Mouse (Mus musculus) heart, embryonic 11.5 days (tissue): ENCODE measurements around the gene Cabin1. TPM values are rescaled to one million over a fixed set of nuclear protein-coding genes. Genes with fewer than 3 reads are reported as not detected.

Experiments used
- ATAC-seq: fragments of 200-750 bp; cut with Nextera tagmentation; replicated peaks from 2 replicates; pipeline ENCODE4 v1.8.0; 2017; ENCODE audit warnings: moderate library complexity; ENCODE audit not compliant: insufficient number of reproducible peaks, low FRiP score, low TSS enrichment
- H3K27ac ChIP-seq: fragments of 300-500 bp; sonication (generic); 2 replicates; pipeline ENCODE4 v1.5.1; 2014; ENCODE audit warnings: mild to moderate bottlenecking, low read depth, low read length
- H3K27me3 ChIP-seq: fragments of 300-500 bp; sonication (generic); 2 replicates; pipeline ENCODE4 v1.6.1; 2014; ENCODE audit warnings: mild to moderate bottlenecking, low read length, mixed read lengths; ENCODE audit not compliant: control insufficient read depth, insufficient read depth
- H3K36me3 ChIP-seq: fragments of 300-500 bp; sonication (generic); 2 replicates; pipeline ENCODE4 v1.6.1; 2014; ENCODE audit warnings: mild to moderate bottlenecking, low read length, moderate library complexity, mixed read lengths; ENCODE audit not compliant: control insufficient read depth, insufficient read depth
- H3K4me1 ChIP-seq: fragments of 300-500 bp; sonication (generic); 2 replicates; pipeline ENCODE4 v1.6.1; 2014; ENCODE audit warnings: low read length; ENCODE audit not compliant: control insufficient read depth, insufficient read depth
- H3K4me2 ChIP-seq: fragments of 300-500 bp; sonication (generic); 2 replicates; pipeline ENCODE4 v1.6.1; 2014; ENCODE audit warnings: mild to moderate bottlenecking, moderate library complexity
- H3K4me3 ChIP-seq: fragments of 300-500 bp; sonication (generic); 2 replicates; pipeline ENCODE4 v1.5.1; 2014; ENCODE audit warnings: low read depth, low read length
- H3K9ac ChIP-seq: fragments of 300-500 bp; sonication (generic); 2 replicates; pipeline ENCODE4 v1.6.1; 2014; ENCODE audit warnings: mild to moderate bottlenecking, low read depth, low read length, moderate library complexity
- H3K9me3 ChIP-seq: fragments of 300-500 bp; sonication (generic); replicated peaks from 2 replicates; pipeline ENCODE4 v1.6.1; 2016; ENCODE audit warnings: low read length; ENCODE audit not compliant: control insufficient read depth
- WGBS: fragments of 180-500 bp; shearing (Covaris S2); extraction: QIAGEN DNeasy Blood & Tissue Kit; methylation state at CpG from one replicate; pipeline ENCODE4 v1.1.7; 2014; ENCODE audit not compliant: insufficient replicate concordance; 5-methylcytosine and 5-hydroxymethylcytosine counted together
- polyA plus RNA-seq: library from polyadenylated mRNA; unstranded; fragments of >200 nt; fragmentation: Nextera tagmentation; extraction: Ambion mirVana; gene quantifications from 2 replicates; pipeline ENCODE4 v1.2.1, GENCODE M21; 2014

Gene Cabin1
- polyA plus RNA-seq, 1 experiment from 2014 or later: 28.6 TPM

- H3K4me3 ChIP-seq: no peak overlapping the region
- no peak overlapping the region for H3K9ac ChIP-seq
- H3K4me1 ChIP-seq: peaks cover 12% of the 10 kb centered on the region
- no peak overlapping the region for H3K27ac ChIP-seq
- WGBS: 43% methylated on average over 9 of the region's 9 CpGs
- H3K4me2 ChIP-seq: no peak overlapping the region
- peaks cover 8% of the 10 kb centered on the region for H3K36me3 ChIP-seq
- no peaks in the 10 kb centered on the region for H3K9me3 ChIP-seq
- no peak for ATAC-seq
- no peaks in the 10 kb centered on the region for H3K27me3 ChIP-seq
These were observed 55.5 kb downstream of the Cabin1 start for GRCm38 (mm10) chr10:75708633-75708992.

- H3K4me3 ChIP-seq: no peak overlapping the region
- H3K27ac ChIP-seq: no peak overlapping the region
- no peak overlapping the region for H3K4me2 ChIP-seq
- no peak overlapping the region for H3K9ac ChIP-seq
- no peaks in the 10 kb centered on the region for H3K27me3 ChIP-seq
- no peak for ATAC-seq
- peaks cover 12% of the 10 kb centered on the region for H3K4me1 ChIP-seq
- H3K9me3 ChIP-seq: no peaks in the 10 kb centered on the region
- 83% methylated on average over 3 of the region's 3 CpGs for WGBS
- H3K36me3 ChIP-seq: peaks cover 3% of the 10 kb centered on the region
These were observed 56.1 kb downstream of the Cabin1 start for GRCm38 (mm10) chr10:75707901-75708632.

GRCm38 (mm10) chr10:75706632-75707216 lies 57.4 kb downstream of the Cabin1 start:
- H3K9me3 ChIP-seq: no peaks in the 10 kb centered on the region
- H3K4me3 ChIP-seq: no peak overlapping the region
- peaks cover 12% of the 10 kb centered on the region for H3K4me1 ChIP-seq
- no peaks in the 10 kb centered on the region for H3K27me3 ChIP-seq
- H3K36me3 ChIP-seq: peaks cover 2% of the 10 kb centered on the region; the same call in 1 of the 2 replicates
- H3K4me2 ChIP-seq: no peak overlapping the region
- no peak for ATAC-seq
- no peak overlapping the region; the same call in 1 of the 2 replicates for H3K27ac ChIP-seq
- WGBS: 77% methylated on average over 8 of the region's 8 CpGs
- no peak overlapping the region for H3K9ac ChIP-seq

- Histone ChIP-seq H3K27me3 (no peaks in the 10 kb centered on the region), H3K9me3 (no peaks in the 10 kb centered on the region), H3K9ac (no peak overlapping the region), H3K36me3 (peaks cover 2% of the 10 kb centered on the region; the same call in 1 of the 2 replicates), H3K4me2 (no peak overlapping the region), H3K4me3 (no peak overlapping the region), H3K27ac (no peak overlapping the region), H3K4me1 (peaks cover 12% of the 10 kb centered on the region)
- no peak; the same call in 1 of the 2 replicates for ATAC-seq
- WGBS: 70% methylated on average over 7 of the region's 7 CpGs
These were observed 58.3 kb downstream of the Cabin1 start for GRCm38 (mm10) chr10:75705681-75706400.

- Histone ChIP-seq H3K9me3 (no peaks in the 10 kb centered on the region), H3K27me3 (no peaks in the 10 kb centered on the region), H3K36me3 (peaks cover 4% of the 10 kb centered on the region; the same call in 1 of the 2 replicates), H3K4me1 (peaks cover 12% of the 10 kb centered on the region), H3K4me3 (no peak overlapping the region), H3K4me2 (no peak overlapping the region), H3K9ac (no peak overlapping the region), H3K27ac (no peak overlapping the region)
- WGBS: 71% methylated on average over 15 of the region's 15 CpGs
- no peak for ATAC-seq
These were observed 59.6 kb downstream of the Cabin1 start for GRCm38 (mm10) chr10:75704212-75705185.

- 68% methylated on average over 1 of the region's 1 CpGs for WGBS
- Histone ChIP-seq H3K4me3 (no peak overlapping the region), H3K4me2 (no peak overlapping the region), H3K4me1 (peaks cover 12% of the 10 kb centered on the region), H3K9ac (no peak overlapping the region), H3K27me3 (no peaks in the 10 kb centered on the region), H3K9me3 (no peaks in the 10 kb centered on the region), H3K36me3 (peaks cover 4% of the 10 kb centered on the region; the same call in 1 of the 2 replicates), H3K27ac (no peak overlapping the region)
- ATAC-seq: no peak
These were observed 60.6 kb downstream of the Cabin1 start for GRCm38 (mm10) chr10:75703504-75703903.

- Histone ChIP-seq H3K27me3 (no peaks in the 10 kb centered on the region), H3K9me3 (no peaks in the 10 kb centered on the region), H3K36me3 (peaks cover 4% of the 10 kb centered on the region; the same call in 1 of the 2 replicates), H3K9ac (no peak overlapping the region), H3K4me2 (no peak overlapping the region), H3K4me1 (peaks cover 12% of the 10 kb centered on the region), H3K4me3 (no peak overlapping the region), H3K27ac (no peak overlapping the region)
- WGBS: 89% methylated on average over 2 of the region's 2 CpGs
- no peak for ATAC-seq
These were observed 61.6 kb downstream of the Cabin1 start for GRCm38 (mm10) chr10:75702494-75702893.

GRCm38 (mm10) chr10:75701280-75701679 lies 62.9 kb downstream of the Cabin1 start:
- Histone ChIP-seq H3K9me3 (no peaks in the 10 kb centered on the region), H3K36me3 (peaks cover 8% of the 10 kb centered on the region; the same call in 1 of the 2 replicates), H3K27me3 (no peaks in the 10 kb centered on the region), H3K4me1 (peaks cover 9% of the 10 kb centered on the region), H3K4me3 (no peak overlapping the region), H3K9ac (no peak overlapping the region), H3K4me2 (no peak overlapping the region), H3K27ac (no peak overlapping the region)
- 87% methylated on average over 6 of the region's 6 CpGs for WGBS
- ATAC-seq: no peak
